Mouse (Mus musculus): ENCODE results near the gene 2810459M11Rik. TPM values are rescaled to one million over a fixed set of nuclear protein-coding genes. Genes with fewer than 3 reads are reported as not detected.
A peak's percentile ranks its signal among the peaks of the same experiment; 100 is the strongest.

Gene 2810459M11Rik
- total RNA-seq, 2 experiments from 2014 or later = 1.0 to 3.4 TPM

DNA sequence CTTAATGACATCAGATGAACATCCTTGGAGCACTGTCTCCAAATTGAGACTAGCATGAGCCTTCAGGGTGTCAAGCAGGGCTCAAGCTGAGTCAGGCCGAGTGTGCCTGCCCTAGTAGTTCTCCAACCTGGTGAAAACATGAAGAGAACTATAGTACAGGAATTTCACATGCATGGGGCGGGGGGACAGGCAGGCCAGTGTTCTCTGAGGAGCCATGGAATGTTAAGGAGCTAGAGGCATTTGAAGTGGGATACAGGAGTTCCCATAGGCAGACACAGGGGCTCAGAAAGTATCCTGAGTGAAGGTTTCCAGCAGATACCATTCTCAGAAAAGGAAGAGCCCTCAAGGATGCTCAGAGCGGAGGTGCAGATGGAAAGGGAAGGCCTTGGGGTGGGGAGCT is 3.1 kb downstream of the 2810459M11Rik start:
- DNase-seq (ENCODE audit: low spot score in 2 of 2) = no peak

DNA sequence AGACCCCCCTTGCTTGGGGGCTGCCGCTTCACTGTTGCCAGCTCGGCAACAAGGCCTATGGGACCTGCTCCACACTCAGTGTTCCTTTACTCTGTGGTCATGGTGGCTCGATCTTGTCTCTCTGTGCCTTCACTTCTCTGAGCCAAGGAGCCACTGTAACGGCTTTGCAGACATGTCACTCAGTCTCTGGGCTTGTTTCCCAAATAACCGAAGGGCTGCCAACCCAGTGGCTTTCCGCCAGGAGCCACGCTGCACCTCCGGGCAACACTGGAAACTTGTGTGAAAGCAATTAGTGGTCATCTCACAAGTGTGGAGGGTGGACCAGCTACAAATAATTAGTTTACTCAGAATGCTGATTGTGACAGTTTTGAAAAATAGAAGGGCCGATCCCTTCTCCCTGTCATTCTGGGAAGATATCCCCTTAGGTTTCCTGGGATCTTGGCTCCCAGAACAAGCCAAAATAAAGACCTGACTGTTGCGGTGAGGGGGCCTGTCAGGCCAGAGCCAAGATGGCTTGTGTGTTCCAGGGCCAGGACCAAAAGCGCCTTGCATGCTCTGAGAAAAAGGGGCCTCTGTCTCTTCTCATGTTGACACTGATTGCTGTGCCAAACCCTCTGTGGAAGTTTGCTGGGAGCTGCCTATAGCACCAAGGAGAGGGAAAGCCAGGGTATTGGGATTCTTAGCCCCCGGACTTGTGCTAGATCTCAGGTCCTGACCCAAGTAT is 7.7 kb downstream of the 2810459M11Rik start:
- no peak for DNase-seq (ENCODE audit: low spot score in 2 of 2)

DNA sequence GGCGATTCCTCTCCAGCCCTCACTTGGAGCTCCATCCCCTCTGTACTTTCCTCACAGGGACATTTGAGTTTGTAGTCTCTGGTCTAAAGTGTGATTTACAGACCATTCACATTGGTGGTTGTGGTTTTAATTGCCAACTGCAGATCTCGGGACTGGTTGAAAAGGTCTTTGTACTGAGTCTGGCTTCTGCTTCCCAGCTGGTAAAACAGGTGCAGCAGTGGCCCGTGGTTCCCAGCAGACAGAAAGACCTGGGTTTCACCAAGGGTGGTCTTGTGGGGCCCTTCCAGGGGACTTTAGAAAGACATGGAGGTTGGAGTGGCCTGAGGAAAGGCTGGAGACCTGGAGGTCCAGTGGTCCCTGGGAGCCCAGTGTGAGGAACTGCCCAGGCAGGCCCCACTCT is 9.3 kb downstream of the 2810459M11Rik start:
- DNase-seq (ENCODE audit: low spot score in 2 of 2) = no peak

DNA sequence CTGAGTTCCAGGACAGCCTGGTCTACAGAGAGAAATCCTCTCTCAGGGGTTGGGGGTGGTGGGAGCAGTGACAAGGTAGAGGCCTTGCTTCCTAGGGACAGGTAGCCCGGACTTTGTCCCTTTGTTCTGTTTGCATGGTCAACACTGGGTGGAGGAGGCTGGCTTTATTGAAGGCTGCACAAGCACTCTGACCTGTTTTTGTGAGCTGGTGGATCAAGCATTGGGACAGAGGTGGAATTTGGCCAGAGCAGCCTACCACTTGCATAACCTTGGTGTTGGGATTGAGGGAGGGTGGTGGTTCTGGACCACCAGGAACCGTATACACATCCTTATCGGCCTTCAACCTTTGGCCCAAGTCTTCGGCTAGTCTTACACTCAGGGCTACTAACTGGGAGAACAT is 10.6 kb downstream of the 2810459M11Rik start:
- DNase-seq (ENCODE audit: low spot score in 2 of 2) = no peak

DNA sequence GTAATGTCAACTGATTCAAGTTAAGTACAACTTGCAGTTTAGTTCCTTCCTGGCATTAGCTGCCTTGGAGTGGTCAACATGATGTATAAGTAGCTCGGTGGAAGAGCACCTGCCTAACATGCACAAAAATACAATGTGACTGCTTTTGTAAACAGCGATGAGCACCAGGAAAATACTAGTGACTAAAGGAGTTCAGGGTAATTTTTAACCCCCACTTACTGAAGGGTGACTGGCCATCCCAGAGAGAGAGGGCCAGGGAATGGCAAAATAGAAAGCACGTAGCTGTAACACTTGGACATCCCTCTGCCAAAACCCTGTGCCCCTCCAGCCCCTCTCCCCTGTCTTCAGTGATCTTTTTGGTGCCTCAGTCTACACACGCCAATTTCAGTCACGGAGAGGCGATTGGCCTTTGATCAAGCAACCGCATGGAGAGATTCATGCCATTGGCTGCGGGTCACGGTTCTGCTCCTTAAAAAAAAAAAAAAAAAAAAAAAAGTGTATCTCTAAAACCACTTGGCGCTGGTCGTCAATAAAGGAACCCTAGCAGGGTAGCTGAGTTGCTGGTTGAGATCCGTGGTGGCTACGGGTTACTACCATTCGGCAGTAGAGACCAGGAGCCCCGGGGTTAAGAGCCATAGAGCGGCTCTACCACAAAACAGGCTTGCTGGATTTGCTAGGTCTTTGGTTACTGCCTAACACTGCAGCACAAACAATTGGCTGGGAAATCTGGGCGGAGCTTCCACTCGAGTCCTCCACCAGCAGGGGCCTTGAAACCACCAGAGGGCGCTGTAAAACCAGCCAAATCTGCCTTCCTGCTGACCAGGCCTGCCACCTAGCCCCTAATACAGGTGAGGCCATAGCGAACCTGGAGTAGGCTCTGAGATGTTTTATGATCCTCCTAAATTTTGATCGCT is 13.4 kb downstream of the 2810459M11Rik start:
- DNase-seq (ENCODE audit: low spot score in 2 of 2) = peak; percentile 69 to 91

DNA sequence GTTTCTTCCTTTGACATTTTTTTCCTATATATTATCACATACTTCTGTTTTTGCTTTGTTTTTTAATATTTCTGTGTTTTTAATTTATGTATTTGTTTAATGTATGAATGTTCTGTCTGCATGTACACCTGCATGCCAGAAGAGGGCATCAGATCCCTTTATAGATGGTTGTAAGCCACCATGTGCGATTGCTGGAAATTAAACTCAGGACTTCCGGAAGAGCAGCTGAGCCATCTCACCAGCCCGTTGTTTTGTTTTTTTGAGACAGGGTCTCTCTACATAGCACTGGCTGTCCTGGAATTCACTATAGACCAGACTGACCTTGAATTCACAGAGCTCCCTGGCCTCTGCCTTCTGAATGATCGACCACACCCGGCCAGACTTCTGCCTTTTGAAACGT is 16.9 kb downstream of the 2810459M11Rik start:
- no peak for DNase-seq (ENCODE audit: low spot score in 2 of 2)

DNA sequence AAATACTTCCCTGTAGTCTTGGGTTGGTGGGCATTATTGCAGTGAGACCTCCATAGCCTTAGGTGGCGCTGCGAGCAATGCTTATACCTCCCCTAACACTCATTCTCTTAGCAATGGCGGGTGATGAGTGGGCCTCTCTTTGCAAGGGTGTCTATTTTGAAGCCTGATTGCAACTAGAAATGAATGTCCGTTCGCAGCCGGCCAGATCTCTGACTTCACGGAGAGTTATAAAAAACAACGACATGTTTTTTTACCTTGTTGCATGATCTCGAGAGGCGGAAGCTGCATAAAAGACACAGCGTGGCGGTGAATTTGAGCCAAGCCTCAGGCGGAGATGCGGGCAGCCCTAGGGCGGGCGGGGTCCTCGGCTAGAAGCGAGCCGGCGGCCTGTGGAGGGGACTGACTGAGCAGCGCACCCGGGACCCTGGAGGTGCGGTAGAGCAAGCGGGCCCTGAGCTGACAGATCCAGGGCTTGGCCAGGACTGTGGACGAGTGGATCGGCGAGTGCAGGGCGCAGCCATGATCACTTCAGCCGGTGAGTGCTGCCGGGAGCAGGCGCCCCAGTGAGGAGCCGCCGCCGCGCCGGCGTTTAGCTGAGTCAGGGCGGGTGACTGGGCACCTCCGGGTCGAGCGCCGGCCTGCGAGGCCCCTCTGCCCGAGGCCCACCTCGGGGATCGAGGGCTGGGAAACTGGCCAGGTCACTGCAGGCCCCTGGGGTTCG is 18.8 kb downstream of the 2810459M11Rik start, which contains the start of gene Psmd1:
Psmd1 (plus strand) TSS at position 117 of the 721 bp plus-strand sequence.
- DNase-seq (ENCODE audit: low spot score in 2 of 2) = peak; percentile 62 to 83

DNA sequence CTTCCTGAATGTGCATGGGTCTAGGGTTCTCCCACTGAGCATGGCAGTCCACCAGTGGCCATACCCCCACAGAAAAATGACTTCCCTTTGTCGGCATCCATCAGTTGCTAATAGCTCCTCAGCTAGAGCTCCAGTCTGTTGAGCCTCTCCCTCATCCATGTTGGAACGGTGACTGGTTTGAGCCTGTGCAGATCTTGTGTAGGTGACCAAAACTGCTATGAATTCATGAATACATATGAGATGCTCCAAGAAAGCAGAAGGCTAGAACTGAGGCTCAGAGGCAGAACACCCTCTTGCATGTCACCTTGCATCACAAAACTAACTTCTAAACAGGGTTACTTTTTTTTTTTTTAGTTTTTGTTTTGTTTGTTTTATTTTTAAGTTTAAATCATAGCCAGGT is 30.9 kb downstream of the 2810459M11Rik start:
- no peak for DNase-seq (ENCODE audit: low spot score in 2 of 2)

DNA sequence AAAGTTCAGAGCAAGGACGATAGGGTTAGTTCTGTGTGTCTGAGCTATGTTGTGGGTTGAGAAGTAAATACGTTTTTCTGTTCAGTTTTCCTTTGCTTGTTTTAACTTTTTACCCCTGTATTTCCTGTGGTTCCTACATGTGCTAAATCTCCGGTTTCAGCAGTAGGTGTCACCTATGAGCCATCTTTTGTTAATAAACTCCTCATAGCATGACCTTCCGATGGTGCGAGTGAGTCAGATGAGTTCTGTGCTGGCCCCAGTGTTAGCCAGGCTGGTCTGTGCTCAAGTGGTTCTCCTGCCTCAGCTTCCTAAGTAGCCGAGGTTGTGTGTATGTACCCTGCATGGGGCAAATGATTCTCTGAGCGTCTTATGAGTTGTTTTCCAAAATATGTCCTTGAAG is 48.8 kb downstream of the 2810459M11Rik start:
- DNase-seq (ENCODE audit: low spot score in 2 of 2) = no peak

DNA sequence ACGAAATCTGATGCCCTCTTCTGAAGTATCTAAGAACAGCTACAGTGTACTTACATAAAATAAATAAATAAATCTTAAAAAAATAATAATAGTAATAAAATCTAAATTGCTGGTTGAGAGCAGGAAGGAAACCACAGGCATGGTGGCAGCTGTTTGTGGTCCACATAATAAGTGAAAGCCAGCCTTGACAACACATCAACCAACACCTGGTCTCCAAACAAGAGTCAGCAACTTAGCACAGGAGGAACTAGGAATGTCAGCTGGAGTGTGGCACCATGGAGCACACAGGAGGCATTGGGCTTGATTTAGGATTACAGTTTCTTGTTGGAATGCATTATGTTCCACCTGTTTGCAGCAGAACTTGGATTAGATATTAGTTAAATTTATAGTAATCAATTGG is 59.4 kb downstream of the 2810459M11Rik start:
- DNase-seq (ENCODE audit: low spot score in 2 of 2) = no peak

Other genes starting within 250 kb of the 2810459M11Rik start
- gene Itm2c, start 151.6 kb upstream of the 2810459M11Rik start, total RNA-seq (2021) = 100 to 1,000 TPM; 412 to 422 TPM
- 1 to 10 TPM in 1 of 2 experiments, under 1 TPM in 1; 0.45 to 1.1 TPM for gene 4933407L21Rik, start 117.4 kb upstream of the 2810459M11Rik start, total RNA-seq (2021)
- under 1 TPM; 0.59 to 0.73 TPM for gene Gpr55, start 84.9 kb upstream of the 2810459M11Rik start, total RNA-seq (2021)
- gene Spata3, start 29.0 kb upstream of the 2810459M11Rik start, total RNA-seq (2021) = not detected
- 100 to 1,000 TPM; 113 to 114 TPM for gene Psmd1, start 18.5 kb downstream of the 2810459M11Rik start, total RNA-seq (2021)
- under 1 TPM; 0.45 to 0.56 TPM for gene Htr2b, start 66.1 kb downstream of the 2810459M11Rik start, total RNA-seq (2021)
- 1 to 10 TPM; 4.0 to 4.6 TPM for gene Gm21972, start 87.8 kb downstream of the 2810459M11Rik start, total RNA-seq (2021)
- 10 to 100 TPM; 16.1 to 16.8 TPM for gene Armc9, start 108.9 kb downstream of the 2810459M11Rik start, total RNA-seq (2021)

Measured in adrenal gland, postnatal 4 days (tissue).